Mouse (Mus musculus) adrenal gland, postnatal 14 days (tissue): ENCODE results near the gene Hnrnpf. TPM values are rescaled to one million over a fixed set of nuclear protein-coding genes. Genes with fewer than 3 reads are reported as not detected.

ENCODE experiments used
- DNase-seq: peaks from one replicate; pipeline ENCODE4 v3.0.0; 2021; ENCODE audit warnings: mixed read lengths
- total RNA-seq: library from RNA; stranded (reverse); gene quantifications from 2 replicates; pipeline ENCODE4 v1.2.3, GENCODE M21; 2021

Hnrnpf gene
- total RNA-seq, 1 experiment from 2014 or later: 385 TPM

GRCm38 (mm10) chr6:117891369-117892160 lies 8.6 kb upstream of the Hnrnpf start:
- DNase-seq: no peak

- DNase-seq: no peak
Observed at GRCm38 (mm10) chr6:117892386-117892785, 7.7 kb upstream of the Hnrnpf start.

DNA sequence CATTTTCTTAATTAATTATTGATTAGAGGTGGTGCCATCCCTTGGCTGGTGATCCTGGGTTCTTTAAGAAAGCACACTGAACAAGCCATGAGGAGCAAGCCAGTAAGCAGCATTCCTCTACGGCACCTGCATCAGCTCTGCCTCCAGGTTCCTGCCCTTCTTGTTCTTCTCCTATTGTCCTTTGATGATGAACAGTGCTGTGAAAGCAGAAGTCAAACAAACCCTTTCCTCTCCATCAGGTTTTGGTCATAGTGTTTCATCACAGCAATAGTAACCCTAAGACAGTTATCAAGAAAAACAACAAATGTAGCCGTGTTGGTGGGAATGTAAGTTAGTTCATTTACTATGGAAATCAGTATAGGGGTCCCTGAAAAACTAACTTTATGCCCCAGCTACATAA lies 6.7 kb upstream of the Hnrnpf start:
- DNase-seq: no peak

DNA sequence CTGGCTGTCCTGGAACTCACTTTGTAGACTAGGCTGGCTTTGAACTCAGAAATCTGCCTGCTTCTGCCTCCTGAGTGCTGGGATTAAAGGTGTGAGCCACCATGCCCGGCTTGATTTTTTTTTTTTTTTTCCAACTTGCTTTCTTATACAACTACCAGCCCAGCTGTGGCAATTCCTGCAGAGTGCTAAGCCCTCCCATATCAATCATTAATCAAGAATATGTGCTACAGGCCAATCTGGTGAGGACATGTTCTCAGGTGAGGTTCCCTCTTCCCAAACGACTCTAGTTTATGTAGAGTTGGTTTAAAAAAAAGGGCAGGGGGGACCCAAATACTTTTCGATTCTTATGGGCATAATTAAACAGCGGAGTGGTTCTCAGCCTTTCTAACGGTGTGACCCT lies 2.3 kb upstream of the Hnrnpf start:
- no peak for DNase-seq

GRCm38 (mm10) chr6:117901510-117902402 lies 1.6 kb downstream of the Hnrnpf start:
- DNase-seq: no peak

DNA sequence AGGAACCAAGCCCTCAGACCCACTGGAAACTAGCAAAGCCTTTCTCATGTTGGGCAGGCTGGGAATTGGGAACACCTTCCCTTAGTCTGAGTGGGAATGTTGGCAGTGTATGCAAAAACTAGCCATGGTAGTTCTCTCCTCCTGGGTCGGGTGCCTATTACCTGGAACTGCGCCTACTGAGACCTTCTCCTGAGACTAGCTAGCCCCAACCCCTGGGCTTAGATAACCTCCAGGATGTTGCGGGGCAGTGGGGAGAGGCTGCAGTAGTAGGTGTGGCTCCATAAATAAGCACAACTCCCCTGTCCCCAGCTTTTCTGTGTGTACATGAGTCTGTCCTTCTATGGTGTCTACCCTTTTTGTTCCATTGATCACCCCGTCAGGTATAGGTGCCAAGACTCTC lies 2.4 kb downstream of the Hnrnpf start:
- no peak for DNase-seq

DNA sequence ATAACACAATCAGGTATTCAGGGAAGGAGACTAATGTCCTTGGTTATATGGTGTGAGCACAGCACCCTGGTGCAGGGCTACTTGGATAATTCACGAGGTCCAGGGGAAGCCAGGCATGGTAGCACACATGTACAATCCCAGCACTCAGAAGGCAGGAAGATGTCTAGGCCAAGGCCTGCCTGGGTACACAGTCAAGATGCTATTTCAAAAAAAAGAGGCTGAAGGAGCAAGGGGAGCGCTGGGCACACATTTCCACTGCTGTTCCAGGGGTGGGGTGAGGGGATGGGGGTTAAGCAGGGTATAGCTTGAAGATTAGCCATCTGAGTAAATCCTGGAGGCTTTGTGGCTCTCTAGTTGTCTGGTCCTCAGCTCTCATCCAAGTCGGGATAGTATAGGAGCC lies 3.7 kb downstream of the Hnrnpf start:
- DNase-seq: no peak

DNA sequence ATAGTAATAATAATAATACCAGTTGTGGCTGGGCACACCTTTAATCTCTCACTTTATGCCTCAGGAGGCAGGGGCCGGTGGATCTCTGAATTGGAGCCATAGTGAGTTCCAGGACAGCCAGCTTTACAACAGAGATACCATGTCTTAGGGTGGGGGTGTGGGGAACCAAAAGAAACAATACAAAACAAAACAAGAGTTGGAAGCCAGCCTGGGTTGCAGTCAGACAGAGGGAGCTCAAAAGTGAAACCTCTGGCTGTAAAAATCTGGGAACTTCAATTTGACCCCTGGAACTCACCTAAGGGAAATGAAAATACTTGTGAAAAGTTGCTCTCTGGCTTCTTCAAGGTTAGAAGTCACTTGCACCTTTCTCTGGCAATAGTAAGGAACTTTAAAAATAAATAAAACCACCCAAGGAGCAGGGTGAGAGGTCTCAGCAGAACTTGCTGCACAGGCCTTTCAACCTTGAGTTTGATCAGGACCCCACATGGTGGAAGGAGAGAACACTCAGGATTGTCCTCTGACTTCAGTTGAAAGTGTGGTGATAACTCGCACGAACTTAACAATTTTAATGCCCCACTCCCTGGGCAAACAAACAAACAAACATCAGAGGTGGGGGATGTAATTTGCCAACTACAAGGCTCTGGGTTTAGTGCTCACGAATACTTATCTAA lies 5.3 kb downstream of the Hnrnpf start:
- no peak for DNase-seq

DNA sequence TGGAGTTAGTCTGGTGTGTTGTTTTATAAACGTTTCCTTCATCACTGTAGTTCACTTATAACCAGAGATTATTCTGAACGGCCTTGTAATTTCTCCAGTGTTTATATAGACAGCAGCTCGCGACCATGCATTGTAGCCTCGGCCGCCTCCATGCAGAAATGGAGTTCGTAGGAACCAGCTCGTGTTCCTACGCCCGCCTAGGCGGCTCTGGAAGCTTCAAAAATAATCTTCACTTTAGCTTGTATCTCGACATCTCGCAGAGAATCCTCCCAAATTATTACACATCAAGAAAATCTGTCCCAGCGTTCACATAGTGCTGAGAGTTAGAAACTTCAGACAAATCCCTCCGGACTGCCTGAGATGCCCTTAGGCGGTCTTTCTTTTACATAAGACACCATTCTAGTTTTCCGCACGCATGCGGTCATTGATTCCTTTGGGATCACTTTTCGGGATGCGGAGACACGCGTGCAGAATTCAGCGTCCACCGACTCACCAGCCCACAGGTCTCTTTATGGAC lies 5.9 kb downstream of the Hnrnpf start:
- peak; percentile 43 for DNase-seq

GRCm38 (mm10) chr6:117906590-117907271 lies 6.6 kb downstream of the Hnrnpf start:
- peak; percentile 98 for DNase-seq

DNA sequence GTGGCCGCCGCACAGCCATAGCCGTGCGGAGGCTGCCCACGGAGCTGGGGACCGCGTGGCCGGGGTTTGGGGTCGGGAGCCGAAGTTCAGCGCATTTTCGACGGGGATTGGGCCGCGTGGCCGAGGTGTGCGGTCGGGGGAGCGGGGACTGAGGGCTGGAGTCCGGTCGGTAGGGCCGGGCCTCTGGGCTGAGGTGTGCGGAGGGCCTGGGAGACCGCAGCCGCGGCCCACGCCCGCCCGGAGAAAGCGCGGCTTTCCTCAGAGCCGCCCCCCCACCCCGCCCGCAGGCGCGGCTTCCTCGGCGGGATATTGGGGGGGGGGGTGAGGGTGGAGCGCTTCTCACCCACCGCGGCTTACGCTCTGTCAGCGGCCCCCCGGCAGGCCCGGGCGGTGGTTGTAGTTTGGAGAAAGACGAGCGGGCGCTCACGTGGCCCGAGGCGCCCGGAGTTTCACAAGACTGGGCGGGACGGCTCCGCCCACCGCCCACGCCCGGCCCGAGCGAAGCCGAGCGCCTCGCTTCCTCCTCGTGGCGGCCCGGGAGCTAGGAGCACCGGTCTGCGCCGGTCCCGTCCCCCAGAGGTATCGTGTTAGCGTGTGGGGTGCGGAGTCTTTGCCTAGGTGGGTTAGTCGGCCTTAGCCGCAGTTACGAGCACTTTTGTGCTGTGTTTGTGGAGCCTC lies 7.3 kb downstream of the Hnrnpf start:
- DNase-seq: peak; percentile 95

- no peak for DNase-seq
Observed at GRCm38 (mm10) chr6:117907979-117908355, 7.8 kb downstream of the Hnrnpf start.

- DNase-seq: peak; percentile 36
Observed at GRCm38 (mm10) chr6:117908424-117908900, 8.3 kb downstream of the Hnrnpf start.

DNA sequence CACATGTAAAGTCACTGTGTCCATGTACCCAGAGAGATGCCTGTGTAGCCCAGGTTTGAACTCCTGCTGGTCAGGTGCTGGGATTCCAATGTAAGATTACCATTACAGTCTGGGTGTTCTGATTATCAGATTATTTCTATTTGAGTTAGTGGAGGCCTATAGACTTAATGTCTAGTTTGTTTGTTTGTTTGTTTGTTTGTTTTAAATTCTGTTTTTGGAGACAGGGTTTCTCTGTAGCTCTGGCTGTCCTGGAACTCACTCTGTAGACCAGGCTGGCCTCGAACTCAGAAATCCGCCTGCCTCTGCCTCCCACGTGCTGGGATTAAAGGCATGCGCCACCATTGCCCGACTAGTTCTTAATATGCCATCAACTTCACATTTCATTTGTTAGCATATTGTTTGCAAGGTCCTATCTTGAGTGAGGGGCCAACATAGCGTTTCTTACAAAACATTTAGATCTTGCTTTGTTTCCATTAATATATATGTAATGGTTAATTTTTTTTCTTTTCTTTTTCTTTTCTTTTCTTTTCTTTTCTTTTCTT lies 10.1 kb downstream of the Hnrnpf start:
- no peak for DNase-seq

- no peak for DNase-seq
Observed at GRCm38 (mm10) chr6:117914541-117914940, 14.4 kb downstream of the Hnrnpf start.

DNA sequence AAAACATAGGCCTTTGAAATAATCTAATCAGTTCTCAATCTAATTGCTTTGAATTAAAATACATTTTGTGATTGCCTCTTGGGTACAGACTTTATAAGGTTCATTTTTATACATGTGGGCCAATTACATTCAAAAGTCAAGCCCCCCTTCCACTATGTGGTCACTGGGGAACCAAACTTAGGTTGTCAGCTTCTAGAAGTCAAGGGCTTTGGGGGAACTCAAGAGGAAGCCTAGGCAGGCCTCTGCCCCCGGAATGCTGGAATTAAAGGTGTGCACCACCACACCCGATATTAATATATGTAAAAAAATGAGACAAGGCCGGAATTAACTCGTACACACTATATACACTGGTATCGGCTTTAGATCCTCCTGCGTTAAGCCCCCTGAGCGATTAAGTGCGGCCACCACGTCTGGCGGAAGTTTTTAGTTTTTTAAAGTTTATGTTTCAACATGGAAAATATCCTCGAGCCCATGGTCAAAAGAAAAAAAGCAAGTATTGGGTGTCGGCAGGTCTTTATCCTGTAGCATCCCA lies 16.1 kb downstream of the Hnrnpf start:
- DNase-seq: no peak

DNA sequence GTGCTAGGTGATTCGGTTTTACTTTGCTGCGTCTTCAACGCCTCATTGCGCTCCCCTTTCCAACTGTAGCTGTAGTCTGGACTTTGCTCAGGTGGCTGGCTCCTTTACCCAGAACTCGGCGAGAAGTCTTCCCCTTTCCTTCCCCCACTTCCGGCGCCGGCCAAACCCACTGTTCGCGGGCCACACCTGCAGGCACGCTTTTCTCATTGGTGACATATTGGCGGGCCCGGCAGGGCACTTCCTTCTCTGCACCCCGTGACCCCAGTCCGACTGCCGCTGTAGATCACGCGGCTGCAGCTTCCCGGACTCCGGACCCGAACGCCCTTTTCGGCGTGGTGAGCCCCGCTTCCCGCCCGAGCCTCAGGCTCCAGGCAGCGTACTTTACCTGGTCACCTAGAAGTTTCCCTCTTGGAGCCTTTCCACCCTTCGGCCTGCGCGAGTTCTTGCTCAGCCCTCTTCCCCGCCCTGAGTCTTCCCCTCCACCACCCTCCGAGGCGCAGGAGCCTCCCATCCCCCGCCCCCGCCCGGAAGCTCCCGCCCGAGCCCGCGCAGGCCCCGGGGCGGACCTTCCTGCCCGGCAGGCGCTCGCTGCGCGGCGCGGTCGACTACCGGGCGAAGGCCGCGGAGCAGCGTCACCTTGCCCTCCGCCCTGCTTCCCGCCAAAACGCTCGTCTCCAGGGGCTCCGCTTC lies 16.8 kb downstream of the Hnrnpf start:
- peak; percentile 91 for DNase-seq

- DNase-seq: peak; percentile 85
Observed at GRCm38 (mm10) chr6:117917576-117917975, 17.5 kb downstream of the Hnrnpf start.

GRCm38 (mm10) chr6:117918043-117918442 lies 17.9 kb downstream of the Hnrnpf start:
- no peak for DNase-seq
